Mouse (Mus musculus) adipocyte (in vitro differentiated cells): ENCODE data around the gene Gm5128.
"Not testable (repeated sequence)": the region's sequence is repeated elsewhere in the genome, so short reads cannot be mapped to it uniquely, and the experiment has no call there.

Source experiments
- DNase-seq: peaks from one replicate; pipeline ENCODE4 v3.0.0-alpha.2; 2016; ENCODE audit warnings: low spot score

The Gm5128 gene

DNA sequence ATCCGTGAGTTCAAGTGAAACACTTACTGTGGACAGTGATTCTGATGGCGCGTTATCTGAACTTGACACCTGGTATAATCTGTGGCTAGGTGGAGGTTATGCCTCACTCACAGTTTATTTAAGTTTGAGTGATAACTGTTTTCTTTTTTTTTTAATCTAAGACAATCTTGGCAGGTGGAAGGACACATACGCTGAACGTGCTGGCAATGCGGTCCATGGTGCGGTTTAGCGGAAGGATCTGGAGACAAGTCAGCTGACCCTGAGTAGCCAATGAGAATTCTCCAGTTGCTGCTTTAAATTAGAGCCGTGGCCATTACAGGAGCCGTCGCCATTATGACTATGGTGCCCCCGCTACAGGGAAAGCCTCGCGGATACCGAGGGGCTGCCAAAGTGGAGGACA is at the start of gene Gm5128:
Gene Gm5128, plus strand, starts transcription at position 301 of the 400 bp plus-strand sequence.
- not testable (repeated sequence) for DNase-seq

DNA sequence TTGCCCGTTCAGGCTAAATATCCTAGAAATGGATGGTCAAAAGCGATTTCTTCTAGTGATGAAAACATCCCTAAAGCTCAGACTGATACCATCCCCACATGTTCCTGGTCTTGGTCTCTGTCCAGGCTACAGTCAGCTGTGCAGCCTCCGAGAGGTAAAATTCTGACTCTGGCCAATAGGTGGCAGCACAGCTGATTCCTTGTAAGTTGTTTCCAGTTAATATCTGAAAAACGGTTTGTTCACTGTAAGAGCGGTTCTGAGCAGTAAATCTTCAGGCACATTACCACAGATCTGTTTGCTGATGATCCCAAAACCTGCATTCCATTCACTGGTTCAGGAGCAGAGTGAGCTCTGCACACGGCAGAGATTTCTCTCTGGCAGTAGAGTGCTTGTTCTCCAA is 12.4 kb upstream of the Gm5128 start:
- DNase-seq = not testable (repeated sequence)

DNA sequence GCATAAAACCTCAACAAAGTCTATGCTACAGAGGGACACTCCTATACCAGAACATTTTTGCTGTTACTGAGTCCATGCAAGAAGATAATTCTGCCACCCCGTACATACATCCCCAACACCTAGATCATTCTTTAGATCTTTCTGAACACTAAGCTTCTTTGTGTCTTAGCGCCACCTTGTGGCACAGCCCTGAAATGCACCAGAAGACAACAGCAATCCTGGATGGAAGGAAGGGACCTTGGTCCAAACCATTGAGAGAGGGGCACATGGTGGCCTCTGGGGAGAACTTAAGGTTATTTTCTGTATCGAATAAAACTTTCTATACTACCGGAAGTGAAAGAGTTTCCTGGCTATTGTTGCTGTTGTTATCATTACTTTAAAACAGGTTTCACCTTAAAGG is 11.1 kb upstream of the Gm5128 start:
- not testable (repeated sequence) for DNase-seq

DNA sequence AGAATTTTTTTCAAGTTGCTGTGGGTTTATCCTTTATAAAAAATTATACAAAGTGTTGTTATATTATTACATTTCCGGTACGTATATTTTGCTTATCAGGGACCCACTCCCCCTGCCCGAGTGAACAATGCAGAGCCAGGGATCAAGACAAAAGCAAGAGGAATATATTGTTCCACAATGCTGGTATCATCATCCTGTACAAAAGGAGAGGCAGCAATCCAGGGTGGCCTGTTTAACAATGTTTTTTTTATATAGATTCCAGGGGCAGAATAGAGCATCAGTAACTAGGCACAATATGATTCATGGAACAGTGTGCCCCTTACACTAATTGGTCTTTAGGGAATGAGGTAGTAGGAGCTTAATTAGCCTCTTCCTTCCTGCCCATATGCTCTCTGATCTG is 30.5 kb downstream of the Gm5128 start:
- DNase-seq = not testable (repeated sequence)

DNA sequence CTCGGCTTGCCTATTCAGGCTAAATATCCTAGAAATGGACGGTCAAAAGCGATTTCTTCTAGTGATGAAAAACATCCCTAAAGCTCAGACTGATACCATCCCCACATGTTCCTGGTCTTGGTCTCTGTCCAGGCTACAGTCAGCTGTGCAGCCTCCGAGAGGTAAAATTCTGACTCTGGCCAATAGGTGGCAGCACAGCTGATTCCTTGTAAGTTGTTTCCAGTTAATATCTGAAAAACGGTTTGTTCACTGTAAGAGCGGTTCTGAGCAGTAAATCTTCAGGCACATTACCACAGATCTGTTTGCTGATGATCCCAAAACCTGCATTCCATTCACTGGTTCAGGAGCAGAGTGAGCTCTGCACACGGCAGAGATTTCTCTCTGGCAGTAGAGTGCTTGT is 48.1 kb downstream of the Gm5128 start:
- not testable (repeated sequence) for DNase-seq

DNA sequence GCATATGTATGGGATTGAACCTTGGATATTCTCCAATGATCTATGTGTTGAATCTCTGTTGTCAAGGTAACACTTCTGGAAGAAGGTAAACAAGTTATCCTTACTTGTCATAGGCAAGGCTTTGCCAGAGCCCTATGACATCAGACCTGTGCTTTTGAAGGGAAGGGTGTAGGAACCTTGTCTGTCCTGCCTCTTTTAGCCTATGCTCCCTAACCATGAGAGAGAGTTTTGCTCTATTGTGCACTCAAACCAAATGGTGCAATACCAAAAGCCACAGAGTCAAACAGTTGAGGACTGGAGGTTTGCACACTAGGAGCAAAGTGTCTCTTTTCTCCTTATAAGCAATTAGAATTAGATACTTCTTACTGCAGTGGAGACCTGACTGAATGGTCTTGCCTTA is 48.7 kb downstream of the Gm5128 start:
- not testable (repeated sequence) for DNase-seq

DNA sequence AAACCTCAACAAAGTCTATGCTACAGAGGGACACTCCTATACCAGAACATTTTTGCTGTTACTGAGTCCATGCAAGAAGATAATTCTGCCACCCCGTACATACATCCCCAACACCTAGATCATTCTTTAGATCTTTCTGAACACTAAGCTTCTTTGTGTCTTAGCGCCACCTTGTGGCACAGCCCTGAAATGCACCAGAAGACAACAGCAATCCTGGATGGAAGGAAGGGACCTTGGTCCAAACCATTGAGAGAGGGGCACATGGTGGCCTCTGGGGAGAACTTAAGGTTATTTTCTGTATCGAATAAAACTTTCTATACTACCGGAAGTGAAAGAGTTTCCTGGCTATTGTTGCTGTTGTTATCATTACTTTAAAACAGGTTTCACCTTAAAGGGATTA is 49.4 kb downstream of the Gm5128 start:
- DNase-seq = not testable (repeated sequence)
